Mouse (Mus musculus): ENCODE results near the gene Psmg4.
A peak's percentile ranks its signal among the peaks of the same experiment; 100 is the strongest.

The Psmg4 gene

GRCm38 (mm10) chr13:34162491-34163303 lies at the start of gene Psmg4:
Gene Psmg4 (plus strand): TSS chr13:34162964.
- peak; percentile 97 for DNase-seq (ENCODE audit: low read depth)

GRCm38 (mm10) chr13:34113086-34113485 lies 49.7 kb upstream of the Psmg4 start:
- no peak for DNase-seq (ENCODE audit: low read depth)

- no peak for DNase-seq (ENCODE audit: low read depth)
Measured at GRCm38 (mm10) chr13:34114654-34115053, 48.1 kb upstream of the Psmg4 start.

GRCm38 (mm10) chr13:34116508-34116907 lies 46.3 kb upstream of the Psmg4 start:
- no peak for DNase-seq (ENCODE audit: low read depth)

- no peak for DNase-seq (ENCODE audit: low read depth)
Measured at GRCm38 (mm10) chr13:34118816-34119215, 43.9 kb upstream of the Psmg4 start.

GRCm38 (mm10) chr13:34119406-34119805 lies 43.4 kb upstream of the Psmg4 start:
- no peak for DNase-seq (ENCODE audit: low read depth)

GRCm38 (mm10) chr13:34120536-34120935 lies 42.2 kb upstream of the Psmg4 start:
- no peak for DNase-seq (ENCODE audit: low read depth)

GRCm38 (mm10) chr13:34125711-34126110 lies 37.1 kb upstream of the Psmg4 start:
- DNase-seq (ENCODE audit: low read depth): no peak

- DNase-seq (ENCODE audit: low read depth): no peak
Measured at GRCm38 (mm10) chr13:34128276-34129114, 34.3 kb upstream of the Psmg4 start.

GRCm38 (mm10) chr13:34129485-34130225 lies 33.1 kb upstream of the Psmg4 start:
- peak; percentile 75 for DNase-seq (ENCODE audit: low read depth)

GRCm38 (mm10) chr13:34130226-34130731 lies 32.5 kb upstream of the Psmg4 start, which contains the start of gene Tubb2b:
Gene Tubb2b (minus strand): TSS chr13:34130466.
- DNase-seq (ENCODE audit: low read depth): peak; percentile 81

- DNase-seq (ENCODE audit: low read depth): peak; percentile 75
Measured at GRCm38 (mm10) chr13:34131011-34131707, 31.6 kb upstream of the Psmg4 start.

GRCm38 (mm10) chr13:34131708-34132060 lies 31.1 kb upstream of the Psmg4 start:
- DNase-seq (ENCODE audit: low read depth): peak; percentile 76

- peak; percentile 25 for DNase-seq (ENCODE audit: low read depth)
Measured at GRCm38 (mm10) chr13:34132299-34132698, 30.5 kb upstream of the Psmg4 start.

- peak; percentile 11 for DNase-seq (ENCODE audit: low read depth)
Measured at GRCm38 (mm10) chr13:34132875-34133274, 29.9 kb upstream of the Psmg4 start.

- no peak for DNase-seq (ENCODE audit: low read depth)
Measured at GRCm38 (mm10) chr13:34133326-34134071, 29.3 kb upstream of the Psmg4 start.

- DNase-seq (ENCODE audit: low read depth): no peak
Measured at GRCm38 (mm10) chr13:34134276-34134675, 28.5 kb upstream of the Psmg4 start.

GRCm38 (mm10) chr13:34136605-34137004 lies 26.2 kb upstream of the Psmg4 start:
- DNase-seq (ENCODE audit: low read depth): no peak

- DNase-seq (ENCODE audit: low read depth): no peak
Measured at GRCm38 (mm10) chr13:34143389-34143788, 19.4 kb upstream of the Psmg4 start.

GRCm38 (mm10) chr13:34146916-34147315 lies 15.8 kb upstream of the Psmg4 start:
- DNase-seq (ENCODE audit: low read depth): no peak

- DNase-seq (ENCODE audit: low read depth): no peak
Measured at GRCm38 (mm10) chr13:34148181-34148580, 14.6 kb upstream of the Psmg4 start.

All from induced T-regulatory cell, adult 2 months (primary cell).